Mouse (Mus musculus): ENCODE measurements around the gene Adprh. TPM values are rescaled to one million over a fixed set of nuclear protein-coding genes. Genes with fewer than 3 reads are reported as not detected.

Adprh gene
- total RNA-seq, 2 experiments from 2014 or later = 16.4 to 18.1 TPM

- DNase-seq (ENCODE audit: low spot score) = no peak
These were observed 54.2 kb downstream of the Adprh start for GRCm38 (mm10) chr16:38398266-38398665.

GRCm38 (mm10) chr16:38396155-38396554, 56.3 kb downstream of the Adprh start:
- DNase-seq (ENCODE audit: low spot score) = peak; percentile 71

GRCm38 (mm10) chr16:38395060-38395730, 57.3 kb downstream of the Adprh start:
- DNase-seq (ENCODE audit: low spot score) = no peak

- DNase-seq (ENCODE audit: low spot score) = no peak
These were observed 58.3 kb downstream of the Adprh start for GRCm38 (mm10) chr16:38394191-38394618.

Other genes starting within 250 kb of the Adprh start
- gene Nr1i2, start 157.9 kb downstream of the Adprh start, total RNA-seq (2021) = under 1 TPM in 1 of 2 experiments, not detected in 1; 0.09 TPM
- gene Maats1, start 110.6 kb downstream of the Adprh start, total RNA-seq (2021) = not detected
- gene Cox17, start 105.7 kb downstream of the Adprh start, total RNA-seq (2021) = 100 to 1,000 TPM; 176 to 177 TPM
- gene Gm21987, start 105.7 kb downstream of the Adprh start, total RNA-seq (2021) = not detected
- gene Popdc2, start 90.5 kb downstream of the Adprh start, total RNA-seq (2021) = 10 to 100 TPM; 51.5 to 55.8 TPM
- 1 to 10 TPM; 3.3 to 6.8 TPM for gene Pla1a, start 19.6 kb downstream of the Adprh start, total RNA-seq (2021)
- gene Cd80, start 2.9 kb upstream of the Adprh start, total RNA-seq (2021) = under 1 TPM in 1 of 2 experiments, not detected in 1; 0.19 TPM
- gene Timmdc1, start 70.0 kb upstream of the Adprh start, total RNA-seq (2021) = 10 to 100 TPM; 45.9 to 46.2 TPM
- gene Poglut1, start 97.6 kb upstream of the Adprh start, total RNA-seq (2021) = 1 to 10 TPM; 7.5 to 9.4 TPM
- gene Tmem39a, start 106.0 kb upstream of the Adprh start, total RNA-seq (2021) = 10 to 100 TPM; 13.4 to 16.7 TPM

All from gastrocnemius, adult 18-20 months (tissue).